Mouse (Mus musculus) stomach, embryonic 16.5 days (tissue): Measurements from ENCODE around the gene Gm10638. TPM values are rescaled to one million over a fixed set of nuclear protein-coding genes. Genes with fewer than 3 reads are reported as not detected.
A peak's percentile ranks its signal among the peaks of the same experiment; 100 is the strongest.

Experiments used
- ATAC-seq: fragments of 200-750 bp; cut with Nextera tagmentation; 2 replicates; pipeline ENCODE4 v1.8.0; 2017; ENCODE audit warnings: moderate number of reproducible peaks, moderate TSS enrichment; ENCODE audit not compliant: insufficient read depth, low FRiP score
- H3K27ac ChIP-seq: fragments of 300-500 bp; sonication (generic); 2 replicates; pipeline ENCODE4 v1.5.1; 2014; ENCODE audit warnings: low read length
- H3K27me3 ChIP-seq: fragments of 300-500 bp; sonication (generic); 2 replicates; pipeline ENCODE4 v1.6.1; 2014; ENCODE audit warnings: low read length, control low read depth, mixed read lengths; ENCODE audit not compliant: control insufficient read depth, insufficient read depth
- H3K36me3 ChIP-seq: fragments of 300-500 bp; sonication (generic); 2 replicates; pipeline ENCODE4 v1.6.1; 2014; ENCODE audit warnings: low read length; ENCODE audit not compliant: control insufficient read depth, insufficient read depth
- H3K4me1 ChIP-seq: fragments of 300-500 bp; sonication (generic); 2 replicates; pipeline ENCODE4 v1.6.1; 2014; ENCODE audit warnings: low read length, control low read depth, mixed read lengths; ENCODE audit not compliant: control insufficient read depth, insufficient read depth
- H3K4me2 ChIP-seq: fragments of 300-500 bp; sonication (generic); 2 replicates; pipeline ENCODE4 v1.6.1; 2014; ENCODE audit warnings: low read depth, low read length, mixed read lengths
- H3K4me3 ChIP-seq: fragments of 300-500 bp; sonication (generic); replicated peaks from 2 replicates; pipeline ENCODE4 v1.5.1; 2014; ENCODE audit warnings: mild to moderate bottlenecking, low read length
- H3K9ac ChIP-seq: fragments of 300-500 bp; sonication (generic); 2 replicates; pipeline ENCODE4 v1.6.1; 2014; ENCODE audit warnings: low read length
- H3K9me3 ChIP-seq: fragments of 300-500 bp; sonication (generic); replicated peaks from 2 replicates; pipeline ENCODE4 v1.6.1; 2016; ENCODE audit warnings: low read length, control low read depth; ENCODE audit not compliant: control insufficient read depth
- WGBS: fragments of 180-500 bp; shearing (Covaris S2); extraction: QIAGEN DNeasy Blood & Tissue Kit; methylation state at CpG from one replicate; pipeline ENCODE4 v1.1.7; 2014; 5-methylcytosine and 5-hydroxymethylcytosine counted together
- polyA plus RNA-seq: library from polyadenylated mRNA; unstranded; fragments of >200 nt; fragmentation: Nextera tagmentation; extraction: Ambion mirVana; gene quantifications from 2 replicates; pipeline ENCODE4 v1.2.1, GENCODE M21; 2015

Gm10638 gene
- polyA plus RNA-seq, 1 experiment from 2014 or later = 1.8 TPM

GRCm38 (mm10) chr8:86746511-86746910, 1.0 kb downstream of the Gm10638 start:
- peak overlapping the region; percentile 97 for H3K9ac ChIP-seq
- no peaks in the 10 kb centered on the region for H3K36me3 ChIP-seq
- peak overlapping the region; percentile 86 for H3K4me2 ChIP-seq
- H3K27ac ChIP-seq = peak overlapping the region; percentile 82
- no peaks in the 10 kb centered on the region; the same call in 1 of the 2 replicates for H3K9me3 ChIP-seq
- ATAC-seq = no peak
- H3K4me3 ChIP-seq = peak overlapping the region; percentile 68
- peaks cover 11% of the 10 kb centered on the region for H3K4me1 ChIP-seq
- 2% methylated on average over 11 of the region's 11 CpGs for WGBS
- no peaks in the 10 kb centered on the region for H3K27me3 ChIP-seq

GRCm38 (mm10) chr8:86749842-86750241, 4.3 kb downstream of the Gm10638 start:
- H3K36me3 ChIP-seq = no peaks in the 10 kb centered on the region
- H3K9me3 ChIP-seq = no peaks in the 10 kb centered on the region; the same call in 1 of the 2 replicates
- 0 out of 2 replicates have a peak, but pooled peaks cover 4% of the 10 kb centered on the region for H3K4me1 ChIP-seq
- H3K27ac ChIP-seq = no peak overlapping the region
- no peak overlapping the region for H3K4me2 ChIP-seq
- no peak for ATAC-seq
- H3K4me3 ChIP-seq = no peak overlapping the region
- 39% methylated on average over 2 of the region's 2 CpGs for WGBS
- no peak overlapping the region for H3K9ac ChIP-seq
- no peaks in the 10 kb centered on the region for H3K27me3 ChIP-seq

- no peak overlapping the region for H3K4me2 ChIP-seq
- ATAC-seq = no peak
- no peaks in the 10 kb centered on the region for H3K36me3 ChIP-seq
- 38% methylated on average over 23 of the region's 23 CpGs for WGBS
- H3K4me3 ChIP-seq = no peak overlapping the region
- no peak overlapping the region for H3K27ac ChIP-seq
- H3K4me1 ChIP-seq = peaks cover 4% of the 10 kb centered on the region; the same call in 1 of the 2 replicates
- no peak overlapping the region for H3K9ac ChIP-seq
- no peaks in the 10 kb centered on the region for H3K27me3 ChIP-seq
- no peaks in the 10 kb centered on the region for H3K9me3 ChIP-seq
Observed at GRCm38 (mm10) chr8:86756948-86757733, 11.6 kb downstream of the Gm10638 start.

GRCm38 (mm10) chr8:86758651-86759050, 13.2 kb downstream of the Gm10638 start:
- H3K9me3 ChIP-seq = no peaks in the 10 kb centered on the region
- ATAC-seq = 0 out of 2 replicates have a peak, but pooled peaks have one; percentile 12
- 51% methylated on average over 3 of the region's 3 CpGs for WGBS

GRCm38 (mm10) chr8:86759090-86759491, 13.6 kb downstream of the Gm10638 start:
- WGBS = 25% methylated on average over 4 of the region's 4 CpGs
- Histone ChIP-seq H3K9ac (no peak overlapping the region), H3K36me3 (no peaks in the 10 kb centered on the region), H3K9me3 (no peaks in the 10 kb centered on the region), H3K4me1 (peaks cover 4% of the 10 kb centered on the region; the same call in 1 of the 2 replicates), H3K27ac (peak overlapping the region; percentile 39; the same call in 1 of the 2 replicates), H3K4me2 (no peak overlapping the region), H3K27me3 (no peaks in the 10 kb centered on the region), H3K4me3 (no peak overlapping the region)
- peak; percentile 91 for ATAC-seq

More at GRCm38 (mm10) chr8:86758651-86759050, 13.2 kb downstream of the Gm10638 start:
- no peak overlapping the region for H3K4me3 ChIP-seq
- H3K9ac ChIP-seq = no peak overlapping the region
- H3K4me1 ChIP-seq = peaks cover 4% of the 10 kb centered on the region; the same call in 1 of the 2 replicates
- no peak overlapping the region for H3K4me2 ChIP-seq
- no peaks in the 10 kb centered on the region for H3K27me3 ChIP-seq
- H3K36me3 ChIP-seq = no peaks in the 10 kb centered on the region
- no peak overlapping the region for H3K27ac ChIP-seq

- Histone ChIP-seq H3K9me3 (no peaks in the 10 kb centered on the region), H3K9ac (no peak overlapping the region), H3K4me1 (peaks cover 4% of the 10 kb centered on the region; the same call in 1 of the 2 replicates), H3K4me3 (no peak overlapping the region), H3K27me3 (no peaks in the 10 kb centered on the region), H3K4me2 (no peak overlapping the region), H3K36me3 (no peaks in the 10 kb centered on the region), H3K27ac (no peak overlapping the region)
- 46% methylated on average over 6 of the region's 6 CpGs for WGBS
- no peak for ATAC-seq
Observed at GRCm38 (mm10) chr8:86760746-86761145, 15.2 kb downstream of the Gm10638 start.

GRCm38 (mm10) chr8:86762806-86763205, 17.3 kb downstream of the Gm10638 start:
- Histone ChIP-seq H3K4me2 (no peak overlapping the region), H3K27ac (no peak overlapping the region), H3K4me3 (no peak overlapping the region), H3K36me3 (no peaks in the 10 kb centered on the region), H3K9me3 (no peaks in the 10 kb centered on the region), H3K9ac (no peak overlapping the region), H3K4me1 (peaks cover 4% of the 10 kb centered on the region; the same call in 1 of the 2 replicates), H3K27me3 (no peaks in the 10 kb centered on the region)
- 68% methylated on average over 5 of the region's 5 CpGs for WGBS
- no peak for ATAC-seq

- Histone ChIP-seq H3K4me2 (no peak overlapping the region), H3K36me3 (no peaks in the 10 kb centered on the region), H3K9ac (no peak overlapping the region), H3K4me3 (no peak overlapping the region), H3K4me1 (no peaks in the 10 kb centered on the region), H3K9me3 (no peaks in the 10 kb centered on the region), H3K27me3 (no peaks in the 10 kb centered on the region), H3K27ac (peak overlapping the region; percentile 35; the same call in 1 of the 2 replicates)
- WGBS = 86% methylated on average over 10 of the region's 10 CpGs
- no peak for ATAC-seq
Observed at GRCm38 (mm10) chr8:86765155-86765554, 19.7 kb downstream of the Gm10638 start.

- peaks cover 3% of the 10 kb centered on the region; the same call in 1 of the 2 replicates for H3K4me1 ChIP-seq
- H3K9ac ChIP-seq = no peak overlapping the region
- H3K4me2 ChIP-seq = no peak overlapping the region
- no peak overlapping the region for H3K4me3 ChIP-seq
- H3K27ac ChIP-seq = peak overlapping the region; percentile 68
- H3K9me3 ChIP-seq = no peaks in the 10 kb centered on the region
- ATAC-seq = no peak
- no peaks in the 10 kb centered on the region for H3K36me3 ChIP-seq
- H3K27me3 ChIP-seq = no peaks in the 10 kb centered on the region
- WGBS = 78% methylated on average over 8 of the region's 8 CpGs
Observed at GRCm38 (mm10) chr8:86765669-86766068, 20.2 kb downstream of the Gm10638 start.
